Mouse (Mus musculus): ENCODE results near the gene Vps13c.

- TF ChIP-seq POLR2A (IDR thresholded peaks at IDR 0.05; ENCODE audit: low read depth, low read length) (no peak), CTCF (IDR thresholded peaks at IDR 0.05; ENCODE audit: extremely low read depth, insufficient read depth, insufficient read length, insufficient replicate concordance) (no peak)
Observed at GRCm38 (mm10) chr9:67792405-67792804, 47.8 kb upstream of the Vps13c start.
